ENCODE assay signal across 14 mouse cellular contexts in genomic region chr4:141609538-141609937, GRCm38 (mm10). TPM values are rescaled to one million over a fixed set of nuclear protein-coding genes. Genes with fewer than 3 reads are reported as not detected.
DNase-seq lines count a peak whose midpoint lies in the region; ATAC-seq lines count a peak whose summit lies in the region.
"Had no signal": no experiment of that assay in that cellular context is flagged by ENCODE, and none has a peak within 500 bp of the region (broad histone marks: within the 10 kb centered on the region; RNA-seq: fewer than 3 reads in every experiment).

No protein-coding gene starts in this region.

- DNase-seq in kidney, postnatal 10 days = peak; percentile 76
- peak; percentile 65 for DNase-seq in heart, adult 8-10 months (ENCODE audit: low spot score)
- peak; percentile 70 for DNase-seq in heart, postnatal 4 days
- peak; percentile 50 to 59 for DNase-seq in lung, postnatal 4 days
- no peak for DNase-seq in hindbrain, embryonic 11.5 days (ENCODE audit: low spot score)
- no peak for DNase-seq in layer of hippocampus, postnatal 36 days
- DNase-seq: cerebellum, adult 11 months had no signal

- H3K4me2 ChIP-seq in kidney, embryonic 15.5 days = no peak overlapping the region
- H3K4me2 ChIP-seq in hindbrain, embryonic 11.5 days (replicated peaks; ENCODE audit: low read depth, low read length) = no peak overlapping the region
- H3K4me2 ChIP-seq: hindbrain, embryonic 13.5 days; liver, embryonic 15.5 days; midbrain, embryonic 13.5 days; neural tube, embryonic 13.5 days had no signal

- H3K4me1 ChIP-seq in kidney, embryonic 15.5 days = peaks cover 16% of the 10 kb centered on the region
- H3K4me1 ChIP-seq in hindbrain, embryonic 11.5 days (replicated peaks; ENCODE audit: control insufficient read depth, insufficient read depth, low read length) = no peaks in the 10 kb centered on the region
- H3K4me1 ChIP-seq: liver, embryonic 15.5 days; midbrain, embryonic 13.5 days; neural tube, embryonic 13.5 days had no signal

- no peak overlapping the region for H3K9ac ChIP-seq in kidney, embryonic 15.5 days
- no peak overlapping the region for H3K9ac ChIP-seq in hindbrain, embryonic 11.5 days (ENCODE audit: low read depth, low read length)
- H3K9ac ChIP-seq: hindbrain, embryonic 13.5 days; liver, embryonic 15.5 days; midbrain, embryonic 13.5 days; neural tube, embryonic 13.5 days had no signal

- no peak overlapping the region for H3K27ac ChIP-seq in kidney, embryonic 15.5 days
- H3K27ac ChIP-seq in hindbrain, embryonic 11.5 days (ENCODE audit: low read depth, low read length) = no peak overlapping the region
- H3K27ac ChIP-seq: hindbrain, embryonic 13.5 days; kidney, postnatal 0 days; liver, embryonic 15.5 days; midbrain, embryonic 13.5 days; neural tube, embryonic 13.5 days had no signal

- no peaks in the 10 kb centered on the region for H3K36me3 ChIP-seq in kidney, embryonic 15.5 days
- H3K36me3 ChIP-seq in hindbrain, embryonic 11.5 days (ENCODE audit: control insufficient read depth, insufficient read depth, low read length) = no peaks in the 10 kb centered on the region
- H3K36me3 ChIP-seq: hindbrain, embryonic 13.5 days; liver, embryonic 15.5 days; midbrain, embryonic 13.5 days; neural tube, embryonic 13.5 days had no signal

- no peaks in the 10 kb centered on the region for H3K27me3 ChIP-seq in kidney, embryonic 15.5 days
- no peaks in the 10 kb centered on the region for H3K27me3 ChIP-seq in hindbrain, embryonic 11.5 days (ENCODE audit: control insufficient read depth, insufficient read depth, low read length)
- H3K27me3 ChIP-seq: hindbrain, embryonic 13.5 days; midbrain, embryonic 13.5 days; neural tube, embryonic 13.5 days had no signal

- 73% methylated on average over 6 of the region's 6 CpGs for WGBS in kidney, embryonic 15.5 days
- WGBS in hindbrain, embryonic 11.5 days = 81% methylated on average over 6 of the region's 6 CpGs

- ATAC-seq in kidney, embryonic 15.5 days (replicated peaks; ENCODE audit: low FRiP score) = no peak
- no peak for ATAC-seq in hindbrain, embryonic 11.5 days (ENCODE audit: low FRiP score)
- ATAC-seq: midbrain, embryonic 13.5 days had no signal

- H3K4me3 ChIP-seq in kidney, embryonic 15.5 days (replicated peaks) = no peak overlapping the region
- no peak overlapping the region for H3K4me3 ChIP-seq in hindbrain, embryonic 11.5 days (ENCODE audit: low read depth, low read length)
- H3K4me3 ChIP-seq: hindbrain, embryonic 13.5 days; liver, embryonic 15.5 days; midbrain, embryonic 13.5 days; neural tube, embryonic 13.5 days had no signal

- no peaks in the 10 kb centered on the region for H3K9me3 ChIP-seq in kidney, embryonic 15.5 days (replicated peaks)
- H3K9me3 ChIP-seq in hindbrain, embryonic 11.5 days (ENCODE audit: control insufficient read depth, low read length) = no peaks in the 10 kb centered on the region
- H3K9me3 ChIP-seq: hindbrain, embryonic 13.5 days; liver, embryonic 15.5 days; midbrain, embryonic 13.5 days; neural tube, embryonic 13.5 days had no signal

RNA-seq across cellular contexts. Expression of gene Fblim1, which starts 3.6 kb away (rescaled TPM):
- polyA plus RNA-seq in kidney, embryonic 15.5 days (2015; fragmentation: Nextera tagmentation; extraction: Ambion mirVana) = 71.4 and 81.3 TPM in 2 replicates
- total RNA-seq in heart, adult 8-10 months (2022) = 100 to 1,000 TPM; 221 to 281 (median 251) TPM
- 100 to 1,000 TPM; 122 to 145 TPM for total RNA-seq in heart, postnatal 4 days (2021)
- polyA plus RNA-seq in hindbrain, embryonic 11.5 days (2014; fragmentation: Nextera tagmentation; extraction: Ambion mirVana) = 29.1 and 31.1 TPM in 2 replicates
- 1 to 10 TPM in 1 of 2 experiments, under 1 TPM in 1; 0.50 to 1.0 TPM for total RNA-seq in layer of hippocampus, postnatal 36 days (2021)

RNA-seq across cellular contexts. Expression of gene Tmem82, which starts 8.9 kb away (rescaled TPM):
- 2.7 and 3.1 TPM in 2 replicates for polyA plus RNA-seq in kidney, embryonic 15.5 days (2015; fragmentation: Nextera tagmentation; extraction: Ambion mirVana)
- 10 to 100 TPM; 15.0 to 19.3 (median 16.5) TPM for total RNA-seq in heart, adult 8-10 months (2022)
- 1 to 10 TPM; 3.1 to 3.2 TPM for total RNA-seq in heart, postnatal 4 days (2021)
- 0.33 and 0.52 TPM in 2 replicates for polyA plus RNA-seq in hindbrain, embryonic 11.5 days (2014; fragmentation: Nextera tagmentation; extraction: Ambion mirVana)
- under 1 TPM; 0.28 to 0.42 TPM for total RNA-seq in layer of hippocampus, postnatal 36 days (2021)

RNA-seq across cellular contexts. Expression of gene Slc25a34, which starts 14.1 kb away (rescaled TPM):
- 0.27 and 0.49 TPM in 2 replicates for polyA plus RNA-seq in kidney, embryonic 15.5 days (2015; fragmentation: Nextera tagmentation; extraction: Ambion mirVana)
- total RNA-seq in heart, adult 8-10 months (2022) = 100 to 1,000 TPM; 124 to 157 (median 144) TPM
- total RNA-seq in heart, postnatal 4 days (2021) = 10 to 100 TPM; 32.5 to 33.6 TPM
- not detected in 2 replicates for polyA plus RNA-seq in hindbrain, embryonic 11.5 days (2014; fragmentation: Nextera tagmentation; extraction: Ambion mirVana)
- 1 to 10 TPM; 2.6 to 2.9 TPM for total RNA-seq in layer of hippocampus, postnatal 36 days (2021)
- polyA plus RNA-seq: thymus, postnatal 0 days had no signal

RNA-seq across cellular contexts. Expression of gene Plekhm2, which starts 55.2 kb away (rescaled TPM):
- 4.7 and 6.8 TPM in 2 replicates for polyA plus RNA-seq in kidney, embryonic 15.5 days (2015; fragmentation: Nextera tagmentation; extraction: Ambion mirVana)
- total RNA-seq in heart, adult 8-10 months (2022) = 100 to 1,000 TPM; 113 to 133 (median 117) TPM
- 10 to 100 TPM; 57.5 to 64.5 TPM for total RNA-seq in heart, postnatal 4 days (2021)
- 2.5 and 3.0 TPM in 2 replicates for polyA plus RNA-seq in hindbrain, embryonic 11.5 days (2014; fragmentation: Nextera tagmentation; extraction: Ambion mirVana)
- 10 to 100 TPM; 67.4 to 81.7 TPM for total RNA-seq in layer of hippocampus, postnatal 36 days (2021)

Comparison
In these comparisons a context has a peak if more than half of its experiments do, and no peak if none do; other contexts are left out.
1. DNase-seq: peak in kidney, postnatal 10 days (single experiment), heart, adult 8-10 months (single experiment), heart, postnatal 4 days (single experiment) and lung, postnatal 4 days (2 of 2); none in hindbrain, embryonic 11.5 days (single experiment) and layer of hippocampus, postnatal 36 days (0 of 2).
2. RNA of gene Fblim1, which starts 3.6 kb away (total RNA-seq): 221 to 281 TPM in heart, adult 8-10 months and 122 to 145 TPM in heart, postnatal 4 days; 0.50 to 1.0 TPM in layer of hippocampus, postnatal 36 days; every median in the first group is over 10 times any median in the second.
3. RNA of gene Slc25a34, which starts 14.1 kb away (total RNA-seq): 124 to 157 TPM in heart, adult 8-10 months and 32.5 to 33.6 TPM in heart, postnatal 4 days; 2.6 to 2.9 TPM in layer of hippocampus, postnatal 36 days; every median in the first group is over 4 times any median in the second.